ENCODE assay signal across 24 mouse cellular contexts in the genomic region with DNA sequence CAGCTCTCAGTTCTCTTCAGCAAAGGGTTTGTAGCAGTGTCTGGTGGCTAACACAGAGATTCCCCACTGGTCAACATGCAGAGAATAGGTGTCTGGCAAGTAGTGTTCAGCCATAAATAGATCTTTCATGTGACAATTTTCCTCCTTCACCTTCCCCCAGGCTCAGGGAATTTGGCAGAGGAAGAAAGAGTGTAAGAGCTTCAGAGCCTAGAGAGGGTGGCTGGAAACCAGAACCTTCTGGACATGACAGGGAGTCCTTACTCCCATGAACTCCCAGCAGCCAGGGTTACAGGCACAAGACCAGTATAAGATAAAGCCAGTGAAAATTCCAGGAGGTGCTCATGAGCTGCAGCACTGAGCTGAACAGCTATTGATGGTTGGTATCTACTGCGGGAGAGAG.
DNase-seq lines count a peak whose midpoint lies in the region; ATAC-seq and TF ChIP-seq lines count a peak whose summit lies in the region.
"Had no signal": no experiment of that assay in that cellular context is flagged by ENCODE, and none has a peak within 500 bp of the region (broad histone marks: within the 10 kb centered on the region; RNA-seq: fewer than 3 reads in every experiment).

No protein-coding gene starts in this region.

- no peak overlapping the region for H3K4me2 ChIP-seq in heart, embryonic 11.5 days
- H3K4me2 ChIP-seq: embryonic facial prominence, embryonic 12.5 days; forebrain, embryonic 13.5 days; forebrain, embryonic 15.5 days had no signal

- no peaks in the 10 kb centered on the region for H3K79me2 ChIP-seq in heart, adult 2 months (replicated peaks; ENCODE audit: control insufficient read depth, insufficient read depth, low read length)

- ATAC-seq in heart, embryonic 11.5 days (replicated peaks; ENCODE audit: insufficient number of reproducible peaks, low FRiP score, low TSS enrichment), result no peak
- ATAC-seq: activated CD4-positive, CD25-positive, alpha-beta regulatory T cell, adult 4 months; CD4-positive, CD25-positive, alpha-beta regulatory T cell, adult 4 months; forebrain, embryonic 13.5 days; forebrain, embryonic 15.5 days; Patski had no signal

- TF ChIP-seq POLR2A in heart, adult 2 months (IDR thresholded peaks at IDR 0.05; ENCODE audit: insufficient read depth, low read depth, low read length), result no peak

- peak overlapping the region; percentile 26 for H3K27ac ChIP-seq in heart, adult 2 months
- H3K27ac ChIP-seq in heart, embryonic 11.5 days (ENCODE audit: low read depth, low read length), result no peak overlapping the region
- H3K27ac ChIP-seq in heart, embryonic 10.5 days, result no peak overlapping the region
- H3K27ac ChIP-seq: embryonic facial prominence, embryonic 10.5 days; embryonic facial prominence, embryonic 12.5 days; forebrain, embryonic 13.5 days; forebrain, embryonic 15.5 days had no signal

- 73% methylated on average over 1 of the region's 1 CpGs for WGBS in heart, adult 2 months
- 90% methylated on average over 1 of the region's 1 CpGs for WGBS in heart, embryonic 11.5 days (ENCODE audit: insufficient replicate concordance)
- 97% methylated on average over 1 of the region's 1 CpGs for WGBS in heart, embryonic 10.5 days

- no peaks in the 10 kb centered on the region for H3K27me3 ChIP-seq in heart, adult 2 months (ENCODE audit: control insufficient read depth, insufficient read depth, low read length)
- H3K27me3 ChIP-seq in heart, embryonic 11.5 days (ENCODE audit: control insufficient read depth, insufficient read depth, low read length), result no peaks in the 10 kb centered on the region
- H3K27me3 ChIP-seq in heart, embryonic 10.5 days (ENCODE audit: insufficient read depth, poor library complexity, severe bottlenecking), result no peaks in the 10 kb centered on the region
- H3K27me3 ChIP-seq: CH12.LX; embryonic facial prominence, embryonic 12.5 days; forebrain, embryonic 13.5 days; forebrain, embryonic 15.5 days; Patski had no signal

- TF ChIP-seq EP300 in heart, adult 2 months (IDR thresholded peaks at IDR 0.05; ENCODE audit: insufficient read depth, low read depth, low read length), result 0 out of 2 replicates have a peak, but pooled peaks have one; percentile 30

- no peak for TF ChIP-seq CTCF in heart, adult 2 months (IDR thresholded peaks at IDR 0.05)

- peak; percentile 91 for DNase-seq in heart, adult 11 months
- DNase-seq in heart, postnatal 14 days, result no peak
- peak in 1 of 2 experiments; percentile 26 for DNase-seq in heart, adult 2 months
- peak; percentile 26 to 29 for DNase-seq in heart, adult 9 months (ENCODE audit: low spot score in 2 of 2)
- no peak for DNase-seq in heart, embryonic 10.5 days (ENCODE audit: low spot score)
- DNase-seq: adrenal gland, adult 8-10 months; adrenal gland, postnatal 14 days; adrenal gland, postnatal 36 days; B cell, adult 2 months; cerebellum, adult 11-12 months; cerebellum, adult 2 months; cerebellum, adult 9-10 months; cerebellum, postnatal 10 days; cerebellum, postnatal 25 days had no signal

- intact Hi-C loops in heart, postnatal 14 days (cut with DNase I), result no loop called here
- intact Hi-C loops in heart, adult 2 months (cut with DNase I), result no loop called here

- no peaks in the 10 kb centered on the region for H3K4me1 ChIP-seq in heart, adult 2 months (ENCODE audit: control insufficient read depth, insufficient read depth, low read length)
- no peaks in the 10 kb centered on the region for H3K4me1 ChIP-seq in heart, embryonic 11.5 days (ENCODE audit: control insufficient read depth, insufficient read depth, low read length)
- no peaks in the 10 kb centered on the region for H3K4me1 ChIP-seq in heart, embryonic 10.5 days
- H3K4me1 ChIP-seq: embryonic facial prominence, embryonic 12.5 days; forebrain, embryonic 13.5 days; forebrain, embryonic 15.5 days had no signal

- H3K9ac ChIP-seq in heart, adult 2 months (ENCODE audit: low read depth, low read length), result no peak overlapping the region
- H3K9ac ChIP-seq in heart, embryonic 11.5 days (ENCODE audit: low read depth, low read length), result no peak overlapping the region
- H3K9ac ChIP-seq: embryonic facial prominence, embryonic 12.5 days; forebrain, embryonic 13.5 days; forebrain, embryonic 15.5 days had no signal

- H3K4me3 ChIP-seq in heart, adult 2 months, result no peak overlapping the region
- no peak overlapping the region for H3K4me3 ChIP-seq in heart, embryonic 11.5 days (ENCODE audit: low read depth, low read length)
- no peak overlapping the region for H3K4me3 ChIP-seq in heart, embryonic 10.5 days
- H3K4me3 ChIP-seq: embryonic facial prominence, embryonic 10.5 days; embryonic facial prominence, embryonic 12.5 days; forebrain, embryonic 13.5 days; forebrain, embryonic 15.5 days had no signal

- H3K9me3 ChIP-seq in heart, embryonic 11.5 days (replicated peaks; ENCODE audit: control insufficient read depth, low read length), result no peaks in the 10 kb centered on the region
- no peaks in the 10 kb centered on the region for H3K9me3 ChIP-seq in heart, embryonic 10.5 days
- H3K9me3 ChIP-seq: embryonic facial prominence, embryonic 10.5 days; embryonic facial prominence, embryonic 12.5 days; forebrain, embryonic 13.5 days; forebrain, embryonic 15.5 days had no signal

- no peaks in the 10 kb centered on the region for H3K36me3 ChIP-seq in heart, adult 2 months (ENCODE audit: control insufficient read depth, insufficient read depth, low read length)
- H3K36me3 ChIP-seq in heart, embryonic 11.5 days (ENCODE audit: control insufficient read depth, insufficient read depth, low read length), result no peaks in the 10 kb centered on the region
- no peaks in the 10 kb centered on the region for H3K36me3 ChIP-seq in heart, embryonic 10.5 days
- H3K36me3 ChIP-seq: embryonic facial prominence, embryonic 10.5 days; embryonic facial prominence, embryonic 12.5 days; forebrain, embryonic 15.5 days; G1E had no signal

Comparison
In these comparisons a context has a peak if more than half of its experiments do, and no peak if none do; other contexts are left out.
1. DNase-seq: peak in heart, adult 11 months (single experiment) and heart, adult 9 months (2 of 2); none in heart, postnatal 14 days (0 of 2) and heart, embryonic 10.5 days (single experiment).